Mouse (Mus musculus) embryonic facial prominence, embryonic 10.5 days (tissue): ENCODE results near the gene Mast3. TPM values are rescaled to one million over a fixed set of nuclear protein-coding genes. Genes with fewer than 3 reads are reported as not detected.
A peak's percentile ranks its signal among the peaks of the same experiment; 100 is the strongest.

Experiments
- DNase-seq: peaks from one replicate; pipeline ENCODE4 v3.0.0-alpha.2; 2017; ENCODE audit warnings: low spot score
- H3K27ac ChIP-seq: fragments of 300-500 bp; sonication (generic); replicated peaks from 2 replicates; pipeline ENCODE4 v1.5.1; 2016; ENCODE audit warnings: mild to moderate bottlenecking
- H3K27me3 ChIP-seq: fragments of 300-500 bp; sonication (generic); replicated peaks from 2 replicates; pipeline ENCODE4 v1.6.1; 2016; ENCODE audit warnings: low read depth, mild to moderate bottlenecking; ENCODE audit not compliant: poor library complexity, severe bottlenecking
- H3K36me3 ChIP-seq: fragments of 300-500 bp; sonication (generic); replicated peaks from 2 replicates; pipeline ENCODE4 v1.6.1; 2016; ENCODE audit warnings: mild to moderate bottlenecking, moderate library complexity
- H3K4me1 ChIP-seq: fragments of 300-500 bp; sonication (generic); 2 replicates; pipeline ENCODE4 v1.6.1; 2016
- H3K4me3 ChIP-seq: fragments of 300-500 bp; sonication (generic); 2 replicates; pipeline ENCODE4 v1.5.1; 2016; ENCODE audit warnings: mild to moderate bottlenecking, moderate library complexity
- H3K9me3 ChIP-seq: fragments of 300-500 bp; sonication (generic); 2 replicates; pipeline ENCODE4 v1.6.1; 2016; ENCODE audit warnings: mild to moderate bottlenecking
- WGBS: fragments of 180-500 bp; shearing (Covaris S2); methylation state at CpG from one replicate; pipeline ENCODE4 v1.1.7; 2016; 5-methylcytosine and 5-hydroxymethylcytosine counted together
- polyA plus RNA-seq: library from polyadenylated mRNA; unstranded; fragments of >200 nt; fragmentation: Nextera tagmentation; extraction: Ambion mirVana; gene quantifications from 2 replicates; pipeline ENCODE4 v1.2.1, GENCODE M21; 2016

Mast3 gene
- polyA plus RNA-seq, 1 experiment from 2014 or later, result 13.9 TPM

- Histone ChIP-seq H3K36me3 (peaks cover 82% of the 10 kb centered on the region), H3K9me3 (no peaks in the 10 kb centered on the region), H3K4me3 (no peak overlapping the region), H3K27ac (no peak overlapping the region), H3K27me3 (peaks cover 33% of the 10 kb centered on the region), H3K4me1 (peaks cover 45% of the 10 kb centered on the region)
- WGBS, result 87% methylated on average over 25 of the region's 25 CpGs
- DNase-seq, result no peak
Measured at GRCm38 (mm10) chr8:70786291-70787050, 18.4 kb downstream of the Mast3 start.

DNA sequence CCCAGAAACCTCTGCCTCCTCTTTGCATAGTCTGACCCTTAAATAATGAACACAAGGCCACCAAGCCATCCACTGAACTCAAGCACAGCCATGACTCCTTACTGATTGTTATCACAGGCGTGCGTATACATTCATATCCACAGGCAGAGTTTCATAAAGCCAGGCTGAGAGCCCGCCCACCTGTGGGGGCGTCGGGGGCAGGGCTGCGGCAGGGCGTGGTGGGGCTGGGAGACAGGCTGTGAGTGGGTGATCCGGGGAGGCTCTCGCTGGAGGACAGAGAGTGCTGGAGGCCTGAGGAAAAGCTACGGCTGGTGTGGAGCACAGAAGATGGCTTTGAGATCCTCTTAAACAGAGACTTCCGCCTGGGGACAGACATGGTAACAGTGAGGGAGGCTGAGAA is 24.8 kb downstream of the Mast3 start:
- no peak for DNase-seq
- 87% methylated on average over 11 of the region's 11 CpGs for WGBS
- no peaks in the 10 kb centered on the region for H3K27me3 ChIP-seq
- peaks cover 74% of the 10 kb centered on the region for H3K36me3 ChIP-seq
- no peaks in the 10 kb centered on the region for H3K9me3 ChIP-seq
- 0 out of 2 replicates have a peak overlapping the region, but pooled peaks have one; percentile 12 for H3K4me3 ChIP-seq
- peaks cover 23% of the 10 kb centered on the region for H3K4me1 ChIP-seq
- no peak overlapping the region for H3K27ac ChIP-seq

DNA sequence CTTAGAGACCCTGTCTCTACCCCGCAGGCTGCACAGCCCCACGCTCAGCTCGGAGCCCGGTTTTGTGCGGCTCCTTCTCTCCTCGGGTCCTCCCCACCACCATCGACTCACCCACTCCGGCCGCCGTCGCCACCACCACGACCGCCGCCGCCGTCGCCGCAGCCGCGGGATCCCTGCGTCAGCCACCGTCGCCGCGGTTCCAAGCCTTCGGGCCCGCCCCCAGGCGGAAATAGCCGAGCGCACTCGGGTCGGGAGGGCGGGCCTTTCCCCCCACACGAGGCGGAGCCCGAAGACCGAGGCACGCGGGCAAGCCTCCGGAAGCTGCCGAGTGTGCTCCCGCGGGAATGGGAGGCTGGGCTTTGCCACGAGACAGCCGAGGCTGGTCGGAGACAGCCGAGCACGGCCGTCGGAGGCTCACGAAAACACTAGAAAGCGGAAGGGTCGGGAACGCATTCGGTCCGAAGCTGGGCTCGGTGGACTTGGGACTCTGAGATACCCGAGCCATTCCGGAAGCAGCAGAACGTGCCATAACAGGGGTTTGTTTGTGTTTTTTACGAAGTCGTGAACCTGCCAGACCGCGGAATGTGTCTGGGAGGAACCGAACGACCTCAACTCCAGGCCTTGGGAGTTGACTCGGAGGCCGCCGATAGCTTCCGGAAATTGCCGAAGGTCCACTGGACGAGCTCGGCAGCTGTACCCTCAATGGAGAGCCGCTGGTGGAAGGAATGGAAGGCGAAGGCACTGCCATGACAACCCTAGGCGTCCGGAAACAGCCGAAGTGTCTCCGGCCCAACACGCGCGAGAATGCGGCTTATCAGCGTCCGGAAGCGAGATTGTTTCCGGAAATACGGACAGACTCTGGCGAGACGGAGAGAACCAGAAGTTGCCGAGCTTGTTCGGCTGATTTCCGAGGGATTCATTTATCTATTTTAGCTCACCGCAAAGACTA is 28.1 kb downstream of the Mast3 start, which contains the start of gene Pik3r2:
Gene Pik3r2, minus strand, starts transcription at position 218 of the 949 bp plus-strand sequence.
- under 1% methylated on average over 94 of the region's 94 CpGs for WGBS

DNA sequence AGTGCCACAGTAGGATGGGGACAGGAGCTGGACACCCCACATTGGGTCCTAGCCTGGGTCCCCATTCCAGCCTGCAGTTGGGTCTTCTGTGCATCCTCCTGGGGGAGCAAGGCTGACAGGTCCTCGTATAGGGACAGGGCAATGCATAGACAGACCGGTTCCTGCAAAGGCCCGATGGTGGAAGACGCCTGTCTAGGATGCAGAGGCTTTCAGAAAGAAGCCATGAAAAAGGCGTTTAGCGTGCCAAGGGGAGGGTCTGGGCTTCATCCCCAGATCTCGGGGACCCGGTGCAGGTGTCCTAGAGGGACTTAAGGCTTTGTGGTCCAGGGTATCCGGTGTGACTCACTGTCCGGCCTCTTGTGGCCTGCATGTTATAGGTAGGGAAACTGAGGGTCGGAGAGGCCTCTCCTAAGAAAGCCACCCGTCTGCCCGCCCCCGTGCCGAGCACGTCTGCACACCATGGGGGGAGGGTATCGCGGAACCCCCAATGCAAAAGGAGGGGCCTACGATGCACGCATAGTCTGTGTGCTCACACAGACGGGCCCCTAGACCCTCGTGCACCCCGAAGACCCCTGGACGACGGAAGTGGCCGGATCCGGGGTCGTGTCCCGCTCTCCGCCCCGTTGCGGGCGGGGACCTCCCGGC is 28.9 kb downstream of the Mast3 start:
- no peak for DNase-seq
- WGBS, result 3% methylated on average over 34 of the region's 34 CpGs
- H3K4me3 ChIP-seq, result peak overlapping the region; percentile 82
- H3K9me3 ChIP-seq, result no peaks in the 10 kb centered on the region
- H3K36me3 ChIP-seq, result peaks cover 75% of the 10 kb centered on the region
- peak overlapping the region; percentile 96 for H3K27ac ChIP-seq
- no peaks in the 10 kb centered on the region for H3K27me3 ChIP-seq
- H3K4me1 ChIP-seq, result peaks cover 42% of the 10 kb centered on the region

More for the DNA sequence above, 28.1 kb downstream of the Mast3 start, which contains the start of gene Pik3r2:
- Histone ChIP-seq H3K4me3 (peak within 1 kb of the TSS; percentile 82), H3K9me3 (no peaks in the 10 kb centered on the region), H3K27me3 (no peaks in the 10 kb centered on the region), H3K4me1 (peaks cover 42% of the 10 kb centered on the region), H3K27ac (peak within 1 kb of the TSS; percentile 96), H3K36me3 (peaks cover 75% of the 10 kb centered on the region)
- peak; percentile 99 for DNase-seq

- WGBS, result 92% methylated on average over 5 of the region's 5 CpGs
- H3K9me3 ChIP-seq, result no peaks in the 10 kb centered on the region
- H3K4me1 ChIP-seq, result peaks cover 42% of the 10 kb centered on the region
- H3K27ac ChIP-seq, result peak overlapping the region; percentile 96; the same call in 1 of the 2 replicates
- H3K4me3 ChIP-seq, result peak overlapping the region; percentile 82
- no peak for DNase-seq
- peaks cover 75% of the 10 kb centered on the region for H3K36me3 ChIP-seq
- no peaks in the 10 kb centered on the region for H3K27me3 ChIP-seq
Measured at GRCm38 (mm10) chr8:70775227-70775626, 29.6 kb downstream of the Mast3 start.

DNA sequence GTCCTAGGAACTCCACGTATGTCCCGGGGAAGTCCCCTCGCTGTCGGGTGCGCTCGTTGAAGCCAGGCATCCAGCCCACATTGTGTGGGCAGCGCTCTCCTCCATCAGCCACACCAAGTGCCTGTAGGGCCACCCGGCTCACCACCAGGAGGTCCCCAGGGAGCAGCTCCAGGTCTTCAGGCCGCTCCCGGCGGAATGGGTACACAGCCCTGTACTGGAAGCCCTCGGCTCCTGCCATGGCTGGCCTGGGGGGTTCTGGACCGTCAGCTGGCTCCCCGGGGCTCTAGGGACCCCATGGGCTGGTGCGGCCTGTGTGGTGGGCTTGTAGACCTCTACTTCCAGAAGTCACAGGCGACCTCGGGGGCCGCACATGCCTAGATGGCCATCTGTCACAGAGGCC is 30.1 kb downstream of the Mast3 start:
- Histone ChIP-seq H3K36me3 (peaks cover 75% of the 10 kb centered on the region), H3K27ac (no peak overlapping the region), H3K4me1 (peaks cover 43% of the 10 kb centered on the region), H3K9me3 (no peaks in the 10 kb centered on the region), H3K27me3 (no peaks in the 10 kb centered on the region), H3K4me3 (peak overlapping the region; percentile 82)
- DNase-seq, result no peak
- 95% methylated on average over 18 of the region's 18 CpGs for WGBS

- 85% methylated on average over 9 of the region's 9 CpGs for WGBS
- peaks cover 75% of the 10 kb centered on the region for H3K36me3 ChIP-seq
- peak overlapping the region; percentile 25; the same call in 1 of the 2 replicates for H3K4me3 ChIP-seq
- H3K27me3 ChIP-seq, result no peaks in the 10 kb centered on the region
- peaks cover 51% of the 10 kb centered on the region for H3K4me1 ChIP-seq
- no peak for DNase-seq
- H3K9me3 ChIP-seq, result no peaks in the 10 kb centered on the region
- H3K27ac ChIP-seq, result no peak overlapping the region
Measured at GRCm38 (mm10) chr8:70773833-70774232, 31.0 kb downstream of the Mast3 start.

- Histone ChIP-seq H3K27me3 (no peaks in the 10 kb centered on the region), H3K4me1 (peaks cover 47% of the 10 kb centered on the region), H3K27ac (no peak overlapping the region), H3K9me3 (no peaks in the 10 kb centered on the region), H3K4me3 (peak overlapping the region; percentile 25; the same call in 1 of the 2 replicates), H3K36me3 (peaks cover 75% of the 10 kb centered on the region)
- no peak for DNase-seq
- 89% methylated on average over 5 of the region's 5 CpGs for WGBS
Measured at GRCm38 (mm10) chr8:70773410-70773809, 31.4 kb downstream of the Mast3 start.

DNA sequence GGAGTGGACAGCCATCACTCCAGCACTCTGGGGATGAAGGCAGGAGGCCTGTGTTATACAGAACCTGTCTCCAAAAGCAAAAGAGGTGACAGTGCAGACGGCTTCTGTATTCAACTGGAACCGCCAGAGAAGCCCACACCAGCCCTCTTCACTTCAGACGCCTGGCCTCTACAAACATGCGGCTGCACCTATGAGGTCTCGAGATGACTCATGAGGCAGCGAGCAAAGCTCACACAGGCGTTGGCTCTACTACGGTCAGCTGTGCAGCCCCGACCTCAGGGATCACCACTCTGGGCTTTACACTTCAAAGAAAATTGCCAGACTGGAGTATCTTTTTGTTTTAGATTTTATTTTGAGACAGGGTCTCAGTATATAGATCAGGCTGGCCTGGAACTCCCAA is 32.0 kb downstream of the Mast3 start:
- Histone ChIP-seq H3K9me3 (no peaks in the 10 kb centered on the region), H3K36me3 (peaks cover 75% of the 10 kb centered on the region), H3K4me3 (no peak overlapping the region), H3K4me1 (peaks cover 42% of the 10 kb centered on the region), H3K27me3 (0 out of 2 replicates have a peak, but pooled peaks cover 3% of the 10 kb centered on the region), H3K27ac (no peak overlapping the region)
- 91% methylated on average over 9 of the region's 9 CpGs for WGBS
- no peak for DNase-seq

GRCm38 (mm10) chr8:70772075-70772474 is 32.8 kb downstream of the Mast3 start:
- no peak for DNase-seq
- Histone ChIP-seq H3K36me3 (peaks cover 81% of the 10 kb centered on the region), H3K27me3 (0 out of 2 replicates have a peak, but pooled peaks cover 6% of the 10 kb centered on the region), H3K4me3 (no peak overlapping the region), H3K27ac (no peak overlapping the region), H3K9me3 (no peaks in the 10 kb centered on the region), H3K4me1 (peaks cover 46% of the 10 kb centered on the region)
- WGBS, result 95% methylated on average over 13 of the region's 13 CpGs

- 0 out of 2 replicates have a peak, but pooled peaks cover 6% of the 10 kb centered on the region for H3K27me3 ChIP-seq
- H3K4me3 ChIP-seq, result no peak overlapping the region
- peaks cover 55% of the 10 kb centered on the region for H3K4me1 ChIP-seq
- H3K9me3 ChIP-seq, result no peaks in the 10 kb centered on the region
- peaks cover 81% of the 10 kb centered on the region for H3K36me3 ChIP-seq
- H3K27ac ChIP-seq, result no peak overlapping the region
- 91% methylated on average over 7 of the region's 7 CpGs for WGBS
- DNase-seq, result no peak
Measured at GRCm38 (mm10) chr8:70771217-70771616, 33.6 kb downstream of the Mast3 start.

DNA sequence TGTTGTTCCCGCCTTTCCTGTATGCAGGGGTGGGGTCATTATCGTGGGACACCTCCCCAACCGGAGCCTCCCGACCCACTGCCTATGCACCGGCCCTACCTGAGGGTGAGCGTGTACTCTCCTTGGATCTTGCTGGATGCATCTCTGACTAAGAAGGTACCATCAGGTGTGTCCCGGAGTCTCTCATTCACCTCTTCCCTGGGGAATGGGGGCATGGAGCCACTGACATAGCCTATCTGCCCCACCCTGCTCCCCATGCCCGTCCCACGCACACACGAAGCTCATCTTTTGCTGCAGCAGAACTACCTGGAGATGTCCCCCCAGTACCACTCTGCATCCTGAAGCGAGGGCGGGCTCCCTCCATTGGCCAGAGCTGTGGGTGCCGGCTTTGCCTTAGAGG is 34.1 kb downstream of the Mast3 start:
- Histone ChIP-seq H3K9me3 (no peaks in the 10 kb centered on the region), H3K4me3 (0 out of 2 replicates have a peak overlapping the region, but pooled peaks have one; percentile 4), H3K4me1 (peaks cover 56% of the 10 kb centered on the region), H3K27ac (no peak overlapping the region), H3K36me3 (peaks cover 81% of the 10 kb centered on the region), H3K27me3 (peaks cover 9% of the 10 kb centered on the region)
- no peak for DNase-seq
- 95% methylated on average over 13 of the region's 13 CpGs for WGBS
